Mouse (Mus musculus): Measurements from ENCODE around the gene Gna13.
"Not testable (repeated sequence)": the region's sequence is repeated elsewhere in the genome, so short reads cannot be mapped to it uniquely, and the experiment has no call there.

The Gna13 gene

GRCm38 (mm10) chr11:109362463-109363190 is at the start of gene Gna13:
Gene Gna13 (plus strand): TSS chr11:109362831.
- peak; percentile 90 for DNase-seq (ENCODE audit: low spot score)

GRCm38 (mm10) chr11:109316921-109317320 is 45.7 kb upstream of the Gna13 start:
- peak; percentile 34 for DNase-seq (ENCODE audit: low spot score)

GRCm38 (mm10) chr11:109319471-109319870 is 43.2 kb upstream of the Gna13 start:
- DNase-seq (ENCODE audit: low spot score), result no peak

GRCm38 (mm10) chr11:109319946-109320345 is 42.7 kb upstream of the Gna13 start:
- DNase-seq (ENCODE audit: low spot score), result no peak

GRCm38 (mm10) chr11:109320361-109320933 is 42.2 kb upstream of the Gna13 start:
- peak; percentile 41 for DNase-seq (ENCODE audit: low spot score)

GRCm38 (mm10) chr11:109326270-109326669 is 36.4 kb upstream of the Gna13 start:
- DNase-seq (ENCODE audit: low spot score), result no peak

- DNase-seq (ENCODE audit: low spot score), result no peak
Observed at GRCm38 (mm10) chr11:109327381-109327780, 35.2 kb upstream of the Gna13 start.

- no peak for DNase-seq (ENCODE audit: low spot score)
Observed at GRCm38 (mm10) chr11:109327952-109328351, 34.7 kb upstream of the Gna13 start.

- DNase-seq (ENCODE audit: low spot score), result no peak
Observed at GRCm38 (mm10) chr11:109329331-109329730, 33.3 kb upstream of the Gna13 start.

GRCm38 (mm10) chr11:109330706-109331393 is 31.8 kb upstream of the Gna13 start:
- no peak for DNase-seq (ENCODE audit: low spot score)

GRCm38 (mm10) chr11:109331424-109331824 is 31.2 kb upstream of the Gna13 start:
- peak; percentile 90 for DNase-seq (ENCODE audit: low spot score)

GRCm38 (mm10) chr11:109332722-109333121 is 29.9 kb upstream of the Gna13 start:
- no peak for DNase-seq (ENCODE audit: low spot score)

- DNase-seq (ENCODE audit: low spot score), result no peak
Observed at GRCm38 (mm10) chr11:109334773-109335172, 27.9 kb upstream of the Gna13 start.

- no peak for DNase-seq (ENCODE audit: low spot score)
Observed at GRCm38 (mm10) chr11:109335890-109336289, 26.7 kb upstream of the Gna13 start.

GRCm38 (mm10) chr11:109339155-109339938 is 23.3 kb upstream of the Gna13 start:
- no peak for DNase-seq (ENCODE audit: low spot score)

- no peak for DNase-seq (ENCODE audit: low spot score)
Observed at GRCm38 (mm10) chr11:109340541-109340940, 22.1 kb upstream of the Gna13 start.

GRCm38 (mm10) chr11:109342666-109343065 is 20.0 kb upstream of the Gna13 start:
- not testable (repeated sequence) for DNase-seq (ENCODE audit: low spot score)

- no peak for DNase-seq (ENCODE audit: low spot score)
Observed at GRCm38 (mm10) chr11:109343558-109343957, 19.1 kb upstream of the Gna13 start.

GRCm38 (mm10) chr11:109343991-109344599 is 18.5 kb upstream of the Gna13 start:
- DNase-seq (ENCODE audit: low spot score), result no peak

- peak; percentile 91 for DNase-seq (ENCODE audit: low spot score)
Observed at GRCm38 (mm10) chr11:109347242-109347959, 15.2 kb upstream of the Gna13 start.

- DNase-seq (ENCODE audit: low spot score), result no peak
Observed at GRCm38 (mm10) chr11:109348408-109348807, 14.2 kb upstream of the Gna13 start.

All from ovary, postnatal 36 days (tissue).